Mouse (Mus musculus) gastrocnemius, postnatal 36 days (tissue): ENCODE measurements around the gene C1galt1c1. TPM values are rescaled to one million over a fixed set of nuclear protein-coding genes. Genes with fewer than 3 reads are reported as not detected.

Source experiments
- DNase-seq, 2 experiments: peaks; one replicate each; pipeline ENCODE4 v3.0.0; 2022
- intact Hi-C: fragments of 180-260 bp; cut with DNase I; formaldehyde crosslinking; loops from one replicate; pipeline ENCODE4 v1.15.1; 2025
- long read RNA-seq, 2 experiments: library from polyadenylated mRNA; stranded (forward); transcript quantifications; one replicate each; pipeline ENCODE4 v2.0.0; 2021
- total RNA-seq, 2 experiments: library from RNA; stranded (reverse); gene quantifications; 2 replicates each; pipeline ENCODE4 v1.2.3; 2021

Gene C1galt1c1
- 1 to 10 TPM; 8.7 to 9.6 TPM for total RNA-seq
- long read RNA-seq, experiment 1, transcript C1galt1c1-201 (2 exons, 1,449 nt), result major isoform, 7 of 7 reads
- long read RNA-seq, experiment 1, partial matches to known transcripts, result 0 of 7 reads
- long read RNA-seq, experiment 1, other reads (novel, unspliced or antisense), result 0 of 7 reads
- long read RNA-seq, experiment 2, transcript C1galt1c1-201 (2 exons, 1,449 nt), result major isoform, 9 of 9 reads
- long read RNA-seq, experiment 2, partial matches to known transcripts, result 0 of 9 reads
- long read RNA-seq, experiment 2, other reads (novel, unspliced or antisense), result 0 of 9 reads

DNA sequence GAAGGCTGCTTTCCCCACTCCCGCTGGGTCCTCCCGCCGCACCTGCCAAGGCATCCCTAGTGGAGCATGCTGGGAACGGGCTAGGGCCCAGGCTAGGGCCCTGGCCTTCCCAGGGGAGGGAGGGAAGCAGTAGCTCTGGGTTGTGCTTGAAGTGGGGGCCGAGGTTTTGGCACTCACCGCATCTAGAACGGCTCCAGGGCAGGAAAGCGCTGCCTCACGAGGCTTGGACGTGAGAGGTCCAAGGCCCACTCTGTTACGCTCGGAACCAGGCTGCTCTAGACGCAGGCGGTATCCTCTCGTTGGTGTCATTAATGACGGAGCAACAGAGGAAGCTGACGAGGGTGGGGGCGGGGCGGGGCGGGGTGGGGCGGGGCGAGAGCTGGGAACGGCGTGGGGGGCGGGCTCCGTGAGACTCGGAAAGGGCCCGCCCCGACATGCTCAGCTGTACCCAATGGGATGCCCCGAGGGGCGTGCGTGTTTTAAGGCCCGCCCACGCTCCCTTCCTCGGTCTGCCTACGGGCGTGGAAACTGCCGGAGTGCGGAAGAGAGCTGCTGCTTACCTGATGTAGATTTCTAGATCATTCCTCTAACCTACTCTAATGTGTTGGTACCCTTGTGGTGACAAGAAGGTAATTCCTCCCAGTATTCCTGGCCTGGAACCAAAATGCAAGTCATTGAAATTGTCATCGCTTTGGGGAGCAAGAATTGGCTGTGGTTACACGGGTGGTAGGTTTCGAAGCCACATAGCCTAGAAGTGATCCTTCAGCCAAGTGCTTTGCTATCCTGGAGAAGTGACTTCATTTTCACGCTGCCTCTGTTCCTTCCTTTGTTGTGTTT, at the start of gene C1galt1c1:
Gene C1galt1c1 (minus strand): TSS at position 287 of the 837 bp plus-strand sequence.
- DNase-seq, result peak; percentile 82 to 89
- intact Hi-C loops, result no loop called here

DNA sequence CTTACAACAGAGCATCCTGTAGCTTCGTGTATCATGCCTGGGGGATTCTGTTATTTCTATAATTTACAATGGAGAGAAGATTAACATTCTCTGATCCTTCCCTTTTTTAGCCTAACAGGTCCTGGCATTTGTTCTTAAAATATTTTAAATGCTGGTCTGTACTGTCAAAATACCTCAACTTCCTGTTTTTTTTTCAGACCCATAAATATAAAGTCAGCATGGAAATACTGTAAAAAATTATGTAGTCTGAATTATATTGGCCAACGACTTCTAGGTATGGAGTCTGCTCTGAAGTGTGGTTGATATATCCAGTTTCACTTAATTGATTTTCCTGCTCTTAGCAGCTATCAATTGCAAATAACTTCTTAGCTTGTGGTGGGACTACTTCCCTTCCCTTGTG, 47.1 kb upstream of the C1galt1c1 start:
- DNase-seq, result no peak
- intact Hi-C loops, result no loop called here

DNA sequence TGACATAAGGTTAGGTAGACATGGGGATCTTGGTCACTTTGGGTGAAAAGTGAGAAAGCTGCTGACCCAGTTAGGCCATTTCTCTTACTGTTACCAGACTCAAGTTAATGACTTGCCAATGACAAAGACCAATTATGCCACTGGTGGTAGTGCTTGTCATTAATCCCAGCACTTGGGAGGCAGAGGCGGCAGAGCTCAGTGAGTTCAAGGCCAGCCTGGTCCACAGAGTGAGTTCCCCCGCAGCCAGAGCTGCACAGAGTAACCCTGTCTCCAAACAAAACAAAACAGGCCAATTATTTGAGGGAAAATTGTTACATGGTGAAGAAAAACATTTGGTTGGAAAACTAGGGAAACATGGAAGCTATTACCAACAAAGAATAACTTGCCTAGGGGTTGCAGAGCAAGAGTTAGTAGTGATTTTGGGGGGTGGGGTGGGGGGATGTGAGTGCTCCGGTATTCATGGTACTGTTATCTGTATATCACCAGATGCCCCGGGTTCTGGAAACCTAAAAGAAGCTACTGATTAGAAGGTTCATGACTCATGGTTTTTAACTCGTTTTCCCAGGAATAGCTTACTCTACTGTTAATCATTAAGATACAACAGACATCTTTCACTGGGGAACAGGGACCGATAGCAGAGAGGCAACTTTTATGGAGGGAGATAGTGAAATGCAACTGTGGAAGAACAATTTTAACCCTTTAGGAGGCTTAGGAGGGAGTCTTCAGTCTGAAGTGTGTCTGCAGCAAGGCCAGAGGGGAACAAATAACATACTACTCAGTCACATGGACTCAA, 34.4 kb upstream of the C1galt1c1 start:
- DNase-seq, result no peak
- intact Hi-C loops, result no loop called here

DNA sequence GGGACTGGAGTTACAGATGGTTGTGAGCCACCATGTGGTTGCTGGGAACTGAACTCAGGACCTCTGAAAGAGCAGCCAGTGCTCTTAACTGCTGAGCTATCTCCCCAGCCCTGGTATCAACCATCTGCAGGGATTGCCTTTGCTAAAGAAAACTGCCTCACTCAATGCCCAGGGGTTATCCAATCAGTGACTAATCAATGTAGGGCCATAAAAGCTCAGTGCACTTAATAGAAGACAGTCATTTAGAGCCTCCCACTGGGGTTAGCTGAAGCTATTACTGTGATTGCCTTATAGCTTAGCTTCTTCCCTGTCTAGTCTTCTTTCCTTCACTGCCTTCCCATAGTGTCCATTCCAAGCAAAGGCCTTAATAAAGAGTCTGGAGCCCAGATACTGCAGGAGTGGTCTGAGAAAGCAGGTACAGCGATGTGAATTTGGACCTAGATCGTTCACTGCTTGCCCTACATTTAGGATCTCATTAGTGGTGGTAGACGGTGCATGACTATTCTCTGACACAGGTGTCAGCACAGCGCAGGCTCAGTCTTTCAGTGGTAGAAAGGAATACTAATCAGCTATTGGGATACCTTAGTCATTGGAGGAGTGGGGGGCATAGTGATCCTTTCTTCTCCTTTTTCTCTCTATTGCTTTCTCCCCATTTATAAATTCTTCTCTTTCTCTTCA, 21.5 kb upstream of the C1galt1c1 start:
- no peak for DNase-seq
- intact Hi-C loops, result loop anchor here (10.0 kb wide), 1 partner anchor 142 kb away; no protein-coding TSS in a partner anchor

DNA sequence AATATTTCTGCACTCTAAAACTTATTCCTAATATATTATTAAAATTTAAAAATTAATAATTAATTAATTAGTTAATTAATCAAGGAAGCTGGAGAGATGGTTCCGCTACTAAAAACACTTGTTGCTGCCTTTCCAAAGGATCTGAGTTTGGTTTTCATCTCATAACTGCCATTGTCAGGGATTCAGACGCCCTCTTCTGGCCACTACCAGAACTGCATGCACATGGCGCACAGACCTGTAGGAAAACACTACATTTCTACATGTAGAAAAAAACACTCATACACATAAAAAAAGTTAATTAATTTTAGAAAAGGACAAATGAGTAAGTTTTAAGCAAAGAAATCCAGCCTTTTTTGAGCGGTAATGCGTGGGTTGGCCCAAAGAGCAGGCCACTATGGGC, 19.8 kb upstream of the C1galt1c1 start:
- intact Hi-C loops, result loop anchor here (10.0 kb wide), 1 partner anchor 140 kb away; no protein-coding TSS in a partner anchor
- DNase-seq, result no peak

DNA sequence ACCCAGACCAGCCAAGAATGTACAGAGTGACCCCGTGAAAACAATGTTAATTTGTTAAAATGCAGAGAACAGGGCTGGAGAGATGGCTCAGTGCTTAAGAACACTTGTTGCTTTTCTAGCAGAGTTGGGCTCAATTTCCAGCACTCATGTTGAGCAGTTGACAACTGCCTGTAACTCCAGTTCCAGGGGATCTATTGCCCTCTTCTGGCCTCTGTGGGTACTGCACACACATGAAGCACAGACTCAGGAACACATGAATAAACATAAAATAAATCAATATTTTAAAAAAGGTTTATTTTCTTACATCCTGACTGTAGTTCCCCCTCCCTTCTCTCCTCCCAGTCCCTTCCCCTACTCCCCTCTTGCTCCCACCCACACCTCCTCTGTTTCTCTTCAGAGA, 18.3 kb upstream of the C1galt1c1 start:
- DNase-seq, result no peak
- intact Hi-C loops, result loop anchor here (10.0 kb wide), 1 partner anchor 138 kb away; no protein-coding TSS in a partner anchor

DNA sequence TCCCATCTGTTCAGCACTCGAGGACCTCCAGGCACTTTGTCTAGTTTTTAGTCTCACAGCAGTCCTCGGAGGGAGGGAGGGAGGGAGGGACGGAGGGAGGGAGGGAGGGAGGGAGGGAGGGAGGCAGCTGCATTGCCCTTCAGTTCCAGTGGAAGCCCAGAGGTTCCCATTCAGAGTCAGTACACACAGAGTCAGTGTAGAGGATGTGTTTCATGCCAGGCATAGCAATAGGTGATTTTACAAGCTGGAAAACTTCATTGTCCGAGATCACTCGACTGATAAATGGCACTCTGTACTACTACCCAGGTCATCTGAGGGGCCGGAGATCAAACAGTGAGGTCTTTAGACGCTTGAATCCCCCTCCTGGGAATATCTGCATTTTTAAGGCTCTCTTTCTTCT, 16.3 kb upstream of the C1galt1c1 start:
- no peak for DNase-seq
- intact Hi-C loops, result loop anchor here (10.0 kb wide), 1 partner anchor 136 kb away; no protein-coding TSS in a partner anchor

DNA sequence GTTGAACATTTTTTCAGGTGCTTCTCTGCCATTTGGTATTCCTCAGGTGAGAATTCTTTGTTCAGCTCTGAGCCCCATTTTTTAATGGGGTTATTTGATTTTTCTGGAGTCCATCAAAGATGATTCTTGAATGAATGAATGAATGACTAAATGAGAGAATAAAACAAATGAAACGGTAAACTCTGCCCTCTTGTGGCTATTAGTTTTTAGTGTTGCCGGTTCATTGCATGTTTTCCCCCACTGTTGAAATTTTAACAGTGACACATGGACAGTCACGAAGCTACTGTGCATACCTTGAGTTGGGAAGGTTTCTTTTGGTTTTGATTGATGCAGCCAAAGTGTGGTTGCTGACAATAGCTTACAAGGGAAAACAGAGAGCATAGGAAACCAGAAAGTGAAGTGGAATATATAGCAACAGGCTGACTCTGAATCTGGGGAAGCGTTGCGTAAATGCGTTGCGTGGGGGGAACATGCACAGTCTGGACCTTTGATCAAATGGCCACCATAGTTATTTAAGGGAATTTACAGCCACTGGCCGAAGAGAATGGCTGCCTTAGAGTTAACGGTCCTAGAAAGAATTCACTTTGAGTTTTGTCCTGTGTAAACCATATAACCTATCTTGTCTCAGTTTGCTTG, 15.6 kb upstream of the C1galt1c1 start:
- no peak for DNase-seq
- intact Hi-C loops, result loop anchor here (10.0 kb wide), 1 partner anchor 136 kb away; no protein-coding TSS in a partner anchor

DNA sequence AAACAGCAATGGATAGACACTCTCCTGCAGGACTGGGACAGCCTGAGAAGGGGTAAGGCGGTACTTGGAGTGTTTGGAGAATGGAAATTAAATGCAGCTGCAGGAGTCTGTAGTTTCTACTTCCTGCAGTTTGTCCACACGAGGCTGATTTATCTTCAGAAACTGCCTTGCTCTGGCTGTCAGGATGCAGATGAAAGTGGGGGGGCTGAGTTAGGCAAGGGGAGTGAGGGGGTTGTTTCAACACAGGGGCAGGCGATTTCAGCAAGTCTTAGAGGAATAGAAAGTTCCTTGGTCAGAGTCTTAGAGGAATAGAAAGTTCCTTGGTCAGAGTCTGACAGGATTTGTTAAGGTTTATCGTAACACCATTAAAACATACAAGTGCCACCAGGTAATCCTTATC, 7.3 kb upstream of the C1galt1c1 start:
- intact Hi-C loops, result no loop called here
- DNase-seq, result no peak

DNA sequence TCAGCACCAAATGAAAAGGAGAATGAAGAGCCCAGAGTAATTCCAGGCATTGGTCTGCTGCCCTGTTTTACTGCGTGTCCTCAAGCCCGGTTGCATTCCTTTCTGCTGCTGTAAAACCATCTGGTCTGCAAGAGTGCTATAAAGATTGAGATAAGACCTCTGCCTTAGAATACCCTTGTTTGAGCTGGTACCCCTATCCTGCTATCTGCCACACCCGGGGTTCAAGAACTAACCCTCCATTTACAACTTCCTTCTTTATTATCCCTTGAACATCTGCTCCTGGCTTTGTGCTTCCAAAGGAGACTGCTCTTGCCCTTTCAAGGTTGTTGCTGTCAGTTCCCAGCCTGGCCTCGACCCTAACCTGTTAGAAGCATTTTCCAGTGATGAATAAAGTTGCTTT, 6.5 kb upstream of the C1galt1c1 start:
- intact Hi-C loops, result no loop called here
- no peak for DNase-seq

DNA sequence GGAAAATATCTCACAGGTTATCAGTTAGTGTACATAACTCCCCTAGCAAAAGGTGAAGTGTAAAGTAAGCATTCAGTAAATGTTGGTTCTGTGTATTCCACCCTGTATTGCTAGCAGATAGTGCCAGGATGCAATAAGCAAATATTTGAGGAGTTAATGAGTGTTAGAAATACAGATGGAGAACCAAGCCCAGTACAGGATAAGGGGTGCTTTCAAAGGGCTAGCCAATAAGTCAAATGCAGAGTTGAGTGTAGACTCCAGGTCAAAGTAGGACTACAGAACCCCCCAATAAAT, 698 bp upstream of the C1galt1c1 start:
- no peak for DNase-seq
- intact Hi-C loops, result no loop called here

DNA sequence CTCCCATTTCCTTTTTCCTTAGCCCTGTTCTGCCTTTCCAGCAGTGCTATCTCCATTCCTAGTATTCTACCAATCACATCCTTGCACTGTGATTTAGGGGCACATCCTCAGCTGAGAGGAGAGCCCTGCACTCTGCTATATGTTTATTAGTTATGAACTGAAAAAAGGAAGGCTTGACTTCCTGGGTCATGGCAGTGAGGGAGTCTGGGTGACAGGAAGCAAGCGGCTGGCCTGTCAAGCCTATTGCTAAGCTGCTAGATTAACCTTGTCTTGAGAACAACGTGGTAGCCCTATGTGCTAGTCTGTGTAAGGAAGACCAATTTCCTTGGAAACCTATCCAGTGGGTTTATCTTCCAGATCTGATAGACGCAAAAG, 33.9 kb downstream of the C1galt1c1 start:
- intact Hi-C loops, result no loop called here
- DNase-seq, result peak in 1 of 2 experiments; percentile 11

DNA sequence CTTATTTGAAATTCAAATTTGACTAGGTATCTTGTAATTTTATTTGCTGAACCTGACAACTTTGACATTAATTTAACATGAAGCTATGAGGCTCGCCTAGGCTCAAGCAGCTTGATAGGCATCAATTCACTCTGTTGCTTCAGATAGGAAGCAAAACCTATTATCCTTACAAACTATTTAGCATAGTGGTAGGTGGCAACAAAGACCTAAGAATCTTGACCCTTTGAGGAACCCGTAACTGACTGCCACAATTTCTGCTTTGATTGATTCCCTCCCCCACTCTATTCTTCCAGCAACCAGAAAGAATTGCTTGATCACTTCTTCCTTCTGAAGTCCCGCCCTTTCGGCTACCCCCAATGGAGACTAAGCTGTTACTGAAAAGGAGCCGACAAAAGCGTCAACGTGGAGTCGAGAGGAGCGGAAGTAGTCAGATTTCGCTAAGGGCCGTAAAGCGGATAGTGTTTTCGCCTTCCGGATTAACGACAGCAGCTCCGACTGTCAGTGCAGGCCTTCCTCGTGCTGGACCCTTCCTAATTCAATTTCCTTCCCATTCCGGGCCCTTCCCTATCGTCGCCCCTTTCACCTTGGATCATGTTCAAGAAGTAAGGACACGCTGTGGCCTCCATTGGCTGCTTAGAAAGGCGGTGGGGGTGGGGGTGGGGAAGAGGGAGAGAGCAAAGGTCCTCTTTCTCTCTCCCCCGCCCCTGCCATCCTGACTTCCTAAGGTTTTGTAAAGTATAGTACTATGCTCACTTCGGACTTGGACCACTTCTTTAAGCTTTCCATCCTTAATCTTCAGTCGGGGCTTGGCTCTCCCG, 34.5 kb downstream of the C1galt1c1 start, which contains the start of gene Mcts1:
Gene Mcts1 (plus strand): TSS at position 402 of the 818 bp plus-strand sequence.
- intact Hi-C loops, result no loop called here
- DNase-seq, result peak; percentile 31 to 44

DNA sequence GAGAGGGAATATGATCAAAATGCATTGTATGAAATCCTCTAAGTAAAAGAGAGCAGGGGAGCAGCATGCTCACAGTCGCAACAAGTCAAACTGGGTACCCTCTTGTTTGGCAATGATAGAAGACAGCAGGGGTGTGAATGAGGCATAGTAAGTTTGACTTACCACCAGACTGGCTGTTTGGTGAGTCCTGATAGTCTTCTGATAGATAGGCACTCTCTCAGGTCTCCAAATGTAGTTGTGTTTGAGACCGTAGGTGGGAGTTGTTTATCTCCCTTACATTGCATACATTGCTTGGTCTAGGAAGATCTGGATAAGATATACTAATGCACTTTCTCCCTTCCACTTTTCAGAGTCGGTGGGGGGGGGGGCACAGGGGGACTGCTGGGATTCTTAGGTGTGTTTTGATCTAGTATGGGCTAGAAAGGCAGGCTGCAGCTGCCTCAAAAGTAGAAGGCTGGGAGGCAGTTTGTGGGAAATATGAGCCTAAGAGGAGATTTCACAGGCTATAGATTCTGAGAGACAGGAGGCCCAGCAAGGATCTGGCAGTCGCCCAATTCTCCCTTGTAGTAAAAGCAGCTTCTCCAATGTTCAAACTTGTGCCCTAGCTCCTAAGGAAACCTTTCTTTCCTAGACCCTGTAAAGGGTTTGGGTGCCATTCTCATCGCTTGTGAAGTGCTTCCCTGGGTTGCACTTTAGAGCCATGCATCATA, 41.6 kb downstream of the C1galt1c1 start:
- intact Hi-C loops, result no loop called here
- no peak for DNase-seq

DNA sequence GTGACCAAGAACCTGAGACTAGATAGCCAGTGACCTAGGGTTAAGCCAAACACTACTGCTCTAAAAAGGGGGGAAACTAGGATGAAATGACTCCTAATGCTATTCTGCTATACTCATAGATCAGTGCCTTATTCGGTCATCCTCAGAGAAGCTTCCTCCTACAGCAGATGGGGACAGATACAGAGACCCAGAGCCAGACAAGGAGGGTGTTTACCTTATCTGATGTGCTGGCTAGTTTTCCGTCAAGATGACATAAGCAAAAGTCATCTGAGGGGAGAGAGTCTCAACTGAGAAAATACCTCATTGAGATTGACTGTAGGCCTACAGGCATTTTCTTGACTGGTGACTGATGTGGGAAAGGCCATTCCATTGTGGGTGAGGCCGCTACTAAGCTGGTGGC, 43.1 kb downstream of the C1galt1c1 start:
- DNase-seq, result no peak
- intact Hi-C loops, result no loop called here

DNA sequence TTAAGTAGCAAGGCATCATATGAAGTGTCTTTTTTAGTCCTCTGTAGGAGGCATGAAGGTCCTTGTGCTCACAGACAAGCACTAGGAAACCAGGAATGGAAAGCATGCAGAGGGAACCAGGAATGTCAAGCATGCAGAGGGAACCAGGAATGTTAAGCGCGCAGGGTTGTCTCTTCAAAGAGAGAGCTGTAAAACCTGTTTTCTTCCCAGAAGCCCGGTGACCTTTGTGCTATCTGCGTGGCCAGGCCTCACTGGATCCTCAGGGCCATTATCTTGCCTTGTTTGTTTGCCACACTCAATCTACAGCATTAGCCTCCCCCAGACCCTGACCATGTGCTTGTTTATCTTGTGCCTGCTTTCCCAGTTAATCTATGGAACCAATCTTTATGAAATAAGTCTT, 45.1 kb downstream of the C1galt1c1 start:
- no peak for DNase-seq
- intact Hi-C loops, result no loop called here

DNA sequence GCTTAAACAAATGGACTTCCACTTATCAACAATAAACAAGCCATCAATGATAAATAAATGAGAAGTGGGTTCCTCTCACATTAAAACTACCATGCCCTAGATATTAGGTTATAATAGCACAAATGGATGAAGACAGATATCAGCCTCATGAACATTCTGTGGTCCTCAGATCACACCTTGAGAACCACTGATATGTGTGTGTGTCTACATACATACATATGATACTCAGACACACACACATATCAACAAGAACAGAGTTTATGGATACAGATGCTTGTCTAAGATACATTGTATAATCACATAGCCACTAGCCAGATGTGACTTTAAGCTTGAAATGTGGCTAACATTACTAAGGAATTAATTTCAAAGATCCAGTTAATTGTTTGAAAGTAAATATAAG, 51.6 kb downstream of the C1galt1c1 start:
- intact Hi-C loops, result no loop called here
- DNase-seq, result no peak

DNA sequence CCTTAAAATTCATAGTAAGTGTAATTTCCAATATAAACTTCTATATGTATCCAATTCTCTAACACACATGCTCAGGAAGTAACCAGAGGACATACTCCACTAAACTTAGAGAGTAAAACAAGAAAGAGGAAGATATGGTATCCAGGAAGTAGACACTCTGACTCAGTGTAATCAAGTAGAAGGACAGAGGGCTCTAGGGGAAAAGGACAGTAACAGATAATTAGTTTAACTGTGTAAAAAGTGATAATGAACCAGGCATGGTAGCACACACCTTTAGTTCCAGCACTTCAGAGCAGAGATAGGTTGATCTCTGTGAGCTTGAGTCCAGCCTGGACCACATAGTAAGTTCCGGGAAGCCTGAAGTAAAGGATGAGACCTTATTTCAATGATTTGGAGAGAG, 53.7 kb downstream of the C1galt1c1 start:
- intact Hi-C loops, result no loop called here
- DNase-seq, result no peak
